Mouse (Mus musculus) heart, postnatal 10 days (tissue): ENCODE measurements around the gene Aqp11. TPM values are rescaled to one million over a fixed set of nuclear protein-coding genes. Genes with fewer than 3 reads are reported as not detected.

Experiments
- DNase-seq, 2 experiments: peaks; one replicate each; pipeline ENCODE4 v3.0.0; 2021
- intact Hi-C: fragments of 180-260 bp; cut with DNase I; formaldehyde crosslinking; loops from one replicate; pipeline ENCODE4 v1.15.1; 2025
- total RNA-seq, 2 experiments: library from RNA; stranded (reverse); gene quantifications; 2 replicates each; pipeline ENCODE4 v1.2.3; 2021

Gene Aqp11
- total RNA-seq, 2 experiments from 2014 or later, result 1.1 to 1.4 TPM

DNA sequence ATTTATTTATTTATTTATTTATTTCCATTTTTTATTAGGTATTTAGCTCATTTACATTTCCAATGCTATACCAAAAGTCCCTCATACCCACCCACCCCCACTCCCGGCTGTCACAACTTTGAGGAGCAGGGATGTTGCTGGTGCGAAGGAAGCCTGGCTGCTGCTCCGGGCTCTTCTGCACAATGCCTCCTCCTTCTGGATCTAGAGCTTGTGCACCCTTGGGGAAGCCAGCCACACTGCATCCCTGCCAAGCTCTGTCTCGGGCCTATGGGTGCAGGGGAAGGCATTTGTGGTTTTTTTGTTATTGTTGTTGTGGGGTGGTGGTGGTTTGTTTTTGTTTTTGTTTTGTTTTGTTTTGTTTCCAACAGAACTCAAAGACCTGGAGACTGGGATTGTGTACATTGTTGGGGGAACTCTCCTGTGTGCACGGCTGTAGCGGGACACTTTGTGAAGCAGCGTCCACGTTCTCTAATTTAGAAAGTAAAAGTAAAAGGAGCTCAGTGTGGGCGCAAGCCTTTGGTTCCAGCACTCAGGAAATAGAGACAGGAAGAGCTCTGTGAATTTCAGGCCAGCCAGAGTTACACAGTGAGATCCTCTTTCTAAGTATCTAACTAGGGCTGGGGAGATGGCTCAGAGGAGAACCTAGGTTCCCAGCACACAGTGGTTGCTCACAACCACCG lies 10.6 kb upstream of the Aqp11 start:
- intact Hi-C loops, result loop anchor here (2.0 to 10.0 kb wide), 3 partner anchors 98 to 374 kb away; no protein-coding TSS in a partner anchor
- DNase-seq, result peak; percentile 25 to 44

DNA sequence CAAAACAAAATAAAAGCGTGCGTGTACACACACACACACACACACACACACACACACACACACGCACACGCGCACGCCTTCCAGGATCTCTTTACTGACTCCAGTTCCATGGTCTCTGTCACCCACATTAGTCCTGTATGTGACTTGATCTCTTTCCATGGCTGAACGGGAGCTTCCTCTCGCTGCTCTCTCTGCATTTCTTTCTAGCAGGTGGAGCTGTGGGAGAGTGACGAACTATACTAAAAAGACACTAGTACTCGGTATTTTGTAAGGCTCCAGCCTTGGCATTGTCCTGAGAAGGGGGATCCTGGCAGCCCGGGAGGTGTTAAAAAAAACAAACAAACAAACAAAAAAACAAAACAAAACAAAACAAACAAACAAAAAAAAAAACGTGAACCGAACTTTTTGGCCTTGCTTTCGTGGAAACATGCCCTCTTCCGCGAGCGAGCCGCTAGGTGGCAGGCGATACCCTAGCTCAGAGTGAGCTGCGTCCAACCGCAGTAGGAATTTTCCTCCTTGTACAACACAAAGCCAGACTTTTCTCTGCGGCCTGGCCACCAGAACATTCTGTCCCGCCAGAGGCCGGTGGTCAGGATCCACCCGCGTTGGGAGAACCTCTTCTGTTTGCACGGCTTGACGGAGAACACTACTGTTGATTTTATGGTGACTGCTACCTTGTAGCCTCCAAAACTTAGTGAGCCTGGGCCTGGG lies 9.9 kb upstream of the Aqp11 start:
- intact Hi-C loops, result loop anchor here (2.0 to 10.0 kb wide), 3 partner anchors 99 to 374 kb away; no protein-coding TSS in a partner anchor
- DNase-seq, result peak; percentile 90 to 92

GRCm38 (mm10) chr7:97747176-97747707 lies 9.2 kb upstream of the Aqp11 start:
- intact Hi-C loops, result loop anchor here (5.0 to 10.0 kb wide), 2 partner anchors 338 to 375 kb away; no protein-coding TSS in a partner anchor
- DNase-seq, result no peak

DNA sequence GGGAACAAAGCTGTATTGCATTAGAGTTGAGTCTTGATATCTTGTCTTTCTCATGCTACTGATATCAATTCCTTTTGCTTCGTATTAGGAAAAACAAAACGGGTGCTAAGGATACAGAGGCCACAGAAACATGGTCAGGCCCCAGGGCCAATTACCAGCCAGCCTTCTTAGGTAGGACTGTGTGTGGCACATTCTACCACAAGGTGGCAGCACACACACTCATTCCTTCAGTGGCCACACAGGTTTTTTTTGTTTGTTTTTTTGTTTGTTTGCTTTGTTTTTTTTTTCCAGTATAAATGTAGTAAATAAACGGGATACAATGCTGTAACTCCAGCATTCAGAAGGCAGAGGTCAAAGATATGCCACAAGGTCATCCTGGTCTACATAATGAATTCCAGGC lies 7.2 kb upstream of the Aqp11 start:
- DNase-seq, result peak; percentile 54 to 81
- intact Hi-C loops, result loop anchor here (1.0 to 10.0 kb wide), 3 partner anchors 232 to 377 kb away; no protein-coding TSS in a partner anchor

GRCm38 (mm10) chr7:97741756-97742291 lies 3.7 kb upstream of the Aqp11 start:
- intact Hi-C loops, result loop anchor here (10.0 kb wide), 1 partner anchor 343 kb away; no protein-coding TSS in a partner anchor
- no peak for DNase-seq

GRCm38 (mm10) chr7:97740948-97741347 lies 2.9 kb upstream of the Aqp11 start:
- intact Hi-C loops, result loop anchor here (10.0 kb wide), 1 partner anchor 344 kb away; no protein-coding TSS in a partner anchor
- no peak for DNase-seq

DNA sequence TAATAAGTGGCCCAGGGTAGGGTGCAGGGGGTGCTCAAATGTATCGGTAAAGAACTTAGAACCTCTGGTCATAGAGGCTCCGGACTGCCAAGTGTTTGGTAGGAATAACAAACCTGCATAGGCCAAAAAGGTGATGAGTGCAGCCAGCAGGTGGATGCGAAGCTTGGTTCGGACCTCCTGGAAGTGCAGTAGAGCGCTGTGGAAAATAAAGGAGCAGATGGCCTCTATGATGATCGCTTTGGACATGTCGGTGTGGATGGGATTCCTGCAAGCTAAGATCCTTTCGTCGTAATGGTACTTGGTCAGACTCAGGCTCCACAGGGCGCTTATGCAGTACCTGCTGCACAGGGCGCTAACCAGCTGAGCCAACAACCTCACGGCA lies 842 bp downstream of the Aqp11 start:
- intact Hi-C loops, result no loop called here
- no peak for DNase-seq

GRCm38 (mm10) chr7:97735886-97736420 lies 2.1 kb downstream of the Aqp11 start:
- DNase-seq, result no peak
- intact Hi-C loops, result no loop called here

- no peak for DNase-seq
- intact Hi-C loops, result no loop called here
Observed at GRCm38 (mm10) chr7:97735021-97735420, 3.1 kb downstream of the Aqp11 start.

DNA sequence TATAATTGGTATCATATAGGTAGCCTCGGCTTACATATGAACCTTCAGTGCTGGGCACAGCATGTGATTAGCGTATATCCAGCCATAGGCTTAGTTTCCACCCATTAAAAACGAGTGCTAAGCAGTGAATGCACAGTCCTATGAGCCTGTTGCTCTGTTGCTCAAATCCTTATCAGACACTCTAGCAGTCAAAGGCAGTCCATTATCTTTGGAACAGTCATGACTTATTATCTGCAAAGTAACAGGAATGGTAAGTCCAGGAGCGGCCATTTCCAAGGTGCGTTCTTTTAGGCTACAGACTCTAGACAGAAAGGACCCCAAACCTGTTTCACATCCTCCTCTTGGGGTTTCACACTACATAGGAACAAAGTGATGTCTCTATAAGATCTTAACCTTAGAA lies 4.5 kb downstream of the Aqp11 start:
- intact Hi-C loops, result no loop called here

GRCm38 (mm10) chr7:97730427-97730826 lies 7.7 kb downstream of the Aqp11 start:
- intact Hi-C loops, result no loop called here
- DNase-seq, result no peak

More for the DNA sequence above, 4.5 kb downstream of the Aqp11 start:
- DNase-seq, result no peak

DNA sequence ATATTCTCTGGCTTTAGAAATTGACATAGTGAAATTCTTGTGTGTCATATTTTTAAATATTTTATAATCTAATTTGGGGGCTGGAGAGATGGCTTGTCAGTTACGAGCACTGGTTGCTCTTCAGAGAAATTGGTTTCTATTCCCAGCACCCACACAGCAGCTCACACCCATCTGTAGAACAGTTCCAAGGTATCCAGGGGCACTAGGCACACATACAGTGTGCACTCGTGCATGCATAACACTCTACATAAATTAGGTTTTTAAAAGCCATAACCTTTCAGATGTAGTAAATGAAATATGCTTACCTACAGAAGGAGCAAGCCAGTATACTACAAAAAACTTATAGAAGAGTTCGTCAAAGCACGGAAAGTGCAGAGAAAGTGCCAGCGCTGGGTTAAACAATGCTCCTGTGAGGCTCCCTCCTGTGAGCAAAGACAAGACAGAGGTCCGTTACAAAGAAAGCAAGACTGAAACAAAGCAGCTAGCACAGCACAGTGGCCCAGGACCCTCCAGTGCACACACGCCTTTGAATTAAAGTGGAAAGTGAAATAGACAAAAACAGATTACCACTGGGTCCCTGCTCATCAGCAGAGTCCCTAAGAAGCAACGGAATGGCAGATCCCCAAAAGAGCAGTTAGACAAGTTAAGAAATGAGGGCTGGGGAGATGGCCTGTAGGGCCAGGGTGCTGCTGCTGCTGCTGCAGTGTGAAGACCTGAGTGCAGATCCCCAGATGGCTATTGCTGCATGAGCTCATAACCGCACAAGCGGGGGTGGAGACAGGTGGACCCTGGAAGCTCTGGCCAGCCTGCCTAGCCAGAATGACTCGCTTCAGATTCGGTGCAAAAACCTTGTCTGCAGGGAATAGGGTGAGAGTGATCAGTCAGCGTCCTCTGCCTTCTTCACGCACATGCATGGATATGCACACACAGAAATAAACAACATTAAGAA lies 9.1 kb downstream of the Aqp11 start:
- intact Hi-C loops, result no loop called here
- DNase-seq, result no peak

DNA sequence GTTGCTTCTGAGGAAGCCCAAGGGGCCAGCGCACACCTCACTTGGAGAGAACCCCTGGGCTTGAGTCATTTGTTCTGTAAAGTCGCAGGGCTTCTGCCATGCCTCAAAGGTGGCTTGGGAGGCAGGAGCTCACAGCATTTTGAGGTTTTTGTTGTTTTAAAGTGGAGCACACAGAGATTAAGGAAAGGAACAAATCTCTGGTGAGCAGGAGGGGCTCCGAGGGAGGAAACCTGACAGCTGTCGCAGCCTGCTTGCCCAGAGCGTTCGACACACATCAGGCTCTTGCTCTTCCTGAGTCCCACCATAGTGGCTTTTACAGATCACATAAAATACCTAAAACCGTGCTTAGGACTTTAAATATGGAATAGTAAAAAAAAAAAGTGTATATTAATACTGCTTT lies 11.3 kb downstream of the Aqp11 start:
- intact Hi-C loops, result no loop called here
- DNase-seq, result no peak

DNA sequence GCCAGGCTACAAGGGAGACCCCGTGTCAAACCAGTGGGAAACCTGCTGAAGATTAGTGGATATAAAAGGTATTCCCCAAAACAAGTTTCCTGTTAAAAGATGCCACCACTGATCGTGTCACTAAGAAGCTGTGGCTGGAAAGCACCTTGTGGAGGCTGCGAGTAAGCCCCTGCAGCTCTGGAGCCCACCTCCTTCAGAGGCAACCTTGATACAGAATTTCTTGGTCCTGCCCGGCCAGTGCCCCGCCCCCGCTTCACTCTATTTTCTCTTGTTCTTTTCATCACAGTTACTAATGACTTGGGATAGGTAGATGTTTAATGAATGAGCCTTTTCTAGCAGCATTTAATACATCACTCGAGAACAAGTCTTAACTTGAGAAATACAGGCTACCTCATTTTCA lies 12.0 kb downstream of the Aqp11 start:
- intact Hi-C loops, result no loop called here
- no peak for DNase-seq

- intact Hi-C loops, result no loop called here
- DNase-seq, result no peak
Observed at GRCm38 (mm10) chr7:97725401-97725800, 12.7 kb downstream of the Aqp11 start.

DNA sequence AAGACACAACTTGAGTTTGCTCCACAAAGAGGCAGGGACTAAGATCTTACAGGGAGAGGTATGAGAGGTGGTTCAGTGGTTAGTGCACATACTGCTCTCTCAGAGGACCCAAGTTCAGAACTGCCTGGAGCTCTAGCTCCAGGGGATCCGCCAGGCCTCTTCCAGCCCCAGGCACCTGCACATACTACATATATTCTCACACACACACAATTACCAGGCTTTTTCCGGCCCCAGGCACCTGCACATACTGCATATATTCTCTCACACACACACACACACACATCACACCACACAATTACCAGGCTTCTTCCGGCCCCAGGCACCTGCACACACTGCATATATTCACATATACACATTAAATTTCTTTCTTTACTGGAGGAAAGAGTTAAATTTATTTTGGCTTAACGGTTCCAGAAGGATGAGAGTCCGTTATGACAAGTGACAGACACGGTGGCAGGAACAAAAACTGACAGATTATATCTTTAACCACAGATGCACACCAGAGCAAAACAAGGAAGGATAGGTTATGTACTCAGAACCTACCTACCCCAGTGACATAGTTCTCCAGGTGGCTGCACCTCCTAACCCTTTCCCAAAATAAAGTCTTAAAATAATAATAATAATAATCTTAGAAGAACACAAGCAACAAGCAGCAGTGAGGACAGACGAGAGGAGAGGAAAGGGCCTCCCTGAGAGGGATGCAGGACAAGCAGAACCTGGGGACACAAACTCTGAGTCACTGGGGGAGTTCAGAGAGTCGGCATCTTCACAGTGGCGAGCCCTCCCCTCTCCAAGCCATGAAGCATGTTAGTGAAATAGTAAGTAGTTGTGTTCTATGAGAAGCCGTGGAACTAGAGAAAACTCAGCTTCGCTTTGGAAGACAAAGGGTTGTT lies 14.2 kb downstream of the Aqp11 start:
- no peak for DNase-seq
- intact Hi-C loops, result no loop called here

DNA sequence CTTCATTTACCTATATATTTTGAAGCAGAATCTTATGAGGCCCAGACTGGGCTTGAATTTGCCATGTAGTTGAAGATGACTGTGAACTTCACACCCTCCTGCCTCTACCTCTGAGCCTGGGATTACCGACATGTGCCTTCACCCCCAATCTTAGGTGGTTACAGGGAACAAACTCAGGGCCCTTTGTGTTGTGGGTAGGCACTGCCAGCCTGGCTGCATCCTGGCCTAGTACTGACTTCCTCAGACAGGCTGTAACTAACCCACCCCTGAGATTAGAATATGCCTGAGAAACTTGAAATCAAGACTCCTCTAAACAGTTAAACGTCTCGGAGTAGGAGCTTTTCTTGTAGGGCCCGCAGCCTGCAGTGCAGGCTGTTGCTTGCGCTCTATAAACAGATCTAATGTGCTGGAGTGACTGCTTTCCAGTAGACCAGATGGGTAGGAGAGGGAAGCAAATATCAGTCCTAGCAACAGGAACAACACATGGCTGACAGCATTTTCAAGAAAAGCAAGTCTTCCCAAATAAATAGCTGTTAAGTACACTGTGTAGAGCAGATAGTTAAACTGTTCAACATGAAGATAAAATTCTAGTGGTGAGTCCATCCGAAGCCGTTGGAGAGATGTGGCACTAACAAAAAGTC lies 15.7 kb downstream of the Aqp11 start:
- DNase-seq, result no peak
- intact Hi-C loops, result no loop called here

- no peak for DNase-seq
- intact Hi-C loops, result no loop called here
Observed at GRCm38 (mm10) chr7:97720109-97720508, 18.0 kb downstream of the Aqp11 start.

DNA sequence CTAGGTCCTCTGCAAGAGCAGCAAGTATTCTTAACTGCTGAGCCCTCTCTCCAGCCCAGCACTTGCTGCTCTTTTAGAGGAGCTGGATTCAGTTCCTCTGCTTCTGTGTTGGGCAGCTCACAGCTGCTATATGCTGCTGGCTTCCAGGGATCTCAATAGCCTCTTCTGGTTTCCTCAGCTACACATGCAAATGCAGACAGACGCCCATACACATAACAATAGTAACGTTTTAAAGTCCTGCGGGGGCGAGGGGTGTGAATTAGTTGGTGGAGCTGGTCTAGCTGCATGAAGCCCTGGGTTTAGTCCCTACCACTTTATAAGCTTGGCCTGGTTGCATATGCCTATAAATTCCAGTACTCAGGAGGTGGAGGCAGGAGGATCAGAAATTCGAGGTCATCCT lies 19.0 kb downstream of the Aqp11 start:
- intact Hi-C loops, result no loop called here
- no peak for DNase-seq
